Mouse (Mus musculus) cerebellum, postnatal 25 days (tissue): ENCODE data around the gene Zfp800.

Experiments
- DNase-seq, 2 experiments: peaks; one replicate each; pipeline ENCODE4 v3.0.0; 2021; ENCODE audit warnings: mixed read lengths in 2 of 2

Zfp800 gene

DNA sequence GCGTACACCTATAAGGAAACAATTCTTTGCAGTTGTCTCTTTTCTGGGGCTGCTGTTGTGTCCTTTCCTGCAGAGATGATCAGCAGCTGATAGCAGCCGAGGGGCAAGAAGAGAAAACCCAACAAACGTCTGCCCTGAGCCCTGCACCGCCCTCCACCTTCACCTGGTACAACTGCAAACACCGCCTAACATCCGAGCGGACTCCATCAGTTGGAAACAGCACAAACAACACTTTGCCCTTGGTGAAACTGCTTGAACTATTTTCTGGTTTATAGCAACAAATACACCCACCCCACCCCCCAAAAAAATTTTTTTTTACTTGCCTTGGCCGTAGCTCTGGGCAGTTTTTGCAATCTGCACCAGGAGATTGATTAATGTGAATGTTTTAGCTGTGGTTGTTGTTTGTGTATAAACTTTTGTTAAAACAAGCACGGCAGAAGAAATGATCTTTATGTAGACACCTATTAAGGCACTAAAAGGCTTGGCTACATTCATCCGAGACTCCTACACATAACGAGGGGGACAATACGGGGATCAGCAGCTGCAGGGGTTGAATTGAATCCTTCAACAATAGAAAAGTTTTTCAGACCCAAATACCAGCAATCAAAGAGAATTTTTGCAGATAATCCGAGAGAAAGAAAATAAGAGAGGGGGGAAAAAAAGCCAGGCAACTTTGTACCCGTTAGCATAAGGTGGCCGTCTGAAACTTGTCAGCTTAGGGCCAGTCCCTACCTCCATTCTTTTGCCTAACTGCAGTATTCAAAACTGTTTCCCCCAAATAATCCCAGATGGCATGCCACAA is 1.6 kb downstream of the Zfp800 start:
- DNase-seq = no peak

DNA sequence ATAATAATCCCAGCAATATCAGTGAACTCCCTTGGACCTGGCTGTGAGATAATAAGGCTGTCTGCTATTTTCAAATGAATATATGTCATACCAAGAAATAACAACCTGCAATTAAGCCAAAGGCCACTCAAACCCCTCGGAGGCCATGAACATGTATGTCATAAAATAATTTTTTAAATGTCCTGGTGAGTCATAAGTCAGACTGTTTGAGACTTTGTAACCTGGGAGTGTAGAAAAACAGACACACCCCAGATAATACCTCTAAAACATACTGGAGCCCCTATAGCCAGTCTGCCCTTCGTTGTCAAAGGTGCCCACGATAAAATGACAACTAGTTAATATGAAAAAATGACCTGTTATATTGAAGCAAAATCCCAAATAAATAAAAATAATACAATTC is 8.8 kb downstream of the Zfp800 start:
- DNase-seq = no peak

- DNase-seq = no peak
Measured at GRCm38 (mm10) chr6:28385169-28385568, 12.6 kb downstream of the Zfp800 start.

DNA sequence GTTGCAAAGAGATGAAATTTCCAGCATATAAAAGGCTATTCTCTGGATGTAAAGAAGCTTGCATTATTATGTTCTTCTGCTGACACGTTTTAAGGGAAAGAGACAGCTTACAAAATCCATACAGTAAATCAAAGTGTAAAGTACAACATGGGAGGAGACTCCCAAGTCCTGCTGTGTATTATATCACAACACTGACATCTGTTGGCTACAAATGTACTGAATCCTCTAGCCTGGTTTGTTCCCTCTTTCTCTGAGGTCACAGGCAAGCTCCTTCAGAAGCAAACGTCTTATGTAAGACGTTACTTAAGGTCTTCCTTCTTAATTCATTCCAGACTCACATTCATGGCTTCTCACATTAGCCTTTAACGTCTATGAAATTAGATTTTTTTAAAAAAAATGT is 15.8 kb downstream of the Zfp800 start:
- DNase-seq = no peak

DNA sequence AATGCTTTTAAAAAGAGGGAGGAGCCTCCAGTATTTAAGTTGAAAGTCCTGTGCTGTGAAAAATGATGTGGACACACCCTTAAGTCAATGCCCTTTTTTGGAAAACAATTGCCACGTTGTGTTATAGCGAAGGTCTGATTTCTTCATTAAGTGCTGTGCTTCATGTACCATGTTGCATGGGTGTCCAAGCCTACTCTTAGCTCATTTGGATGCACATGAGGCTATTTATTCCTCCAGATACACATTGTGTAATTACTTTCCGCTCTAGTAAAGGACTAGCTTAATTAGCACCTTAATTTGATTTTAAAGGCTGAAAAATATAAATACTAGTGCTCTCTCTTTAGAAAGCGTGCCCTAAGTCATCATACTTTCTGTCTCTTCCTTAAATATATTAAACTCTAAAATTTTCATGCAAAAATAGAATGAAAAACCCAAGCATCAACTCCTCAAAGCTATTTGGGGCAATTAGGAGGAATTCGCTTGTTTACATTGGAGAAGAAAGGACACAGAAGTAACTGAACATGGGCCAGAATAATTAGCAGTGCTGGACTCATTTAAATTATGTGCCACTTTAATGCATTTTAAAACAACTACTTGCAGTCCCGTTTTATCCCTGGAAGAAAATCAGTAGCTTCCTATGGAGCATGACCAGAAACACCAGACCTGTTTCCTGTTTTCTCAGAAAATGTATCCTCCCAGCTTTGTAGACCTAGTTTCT is 27.7 kb downstream of the Zfp800 start:
- no peak for DNase-seq

GRCm38 (mm10) chr6:28367575-28367974 is 30.2 kb downstream of the Zfp800 start:
- DNase-seq = no peak

- no peak for DNase-seq
Measured at GRCm38 (mm10) chr6:28351066-28351465, 46.7 kb downstream of the Zfp800 start.

DNA sequence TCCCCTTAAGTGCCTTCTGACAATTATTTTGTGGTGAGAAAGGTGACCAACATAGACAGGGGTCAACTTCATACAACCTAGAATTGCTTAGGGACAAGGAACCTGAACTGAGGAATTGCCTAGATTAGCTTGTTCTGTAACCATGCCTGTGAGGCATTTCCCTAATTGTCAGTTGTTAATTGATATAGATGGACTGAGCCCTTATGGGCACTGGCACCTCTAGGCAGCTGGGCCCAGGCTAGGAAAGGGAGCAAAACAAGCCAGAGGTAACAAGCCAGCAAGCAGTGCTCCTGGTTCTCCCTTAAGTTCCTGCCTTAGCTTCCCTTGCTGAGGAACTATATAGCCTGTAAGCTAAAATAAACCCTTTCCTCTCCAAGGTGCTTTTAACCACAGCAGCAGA is 52.1 kb downstream of the Zfp800 start:
- DNase-seq = no peak

GRCm38 (mm10) chr6:28345181-28345580 is 52.6 kb downstream of the Zfp800 start:
- no peak for DNase-seq

GRCm38 (mm10) chr6:28342863-28343262 is 54.9 kb downstream of the Zfp800 start:
- DNase-seq = no peak

DNA sequence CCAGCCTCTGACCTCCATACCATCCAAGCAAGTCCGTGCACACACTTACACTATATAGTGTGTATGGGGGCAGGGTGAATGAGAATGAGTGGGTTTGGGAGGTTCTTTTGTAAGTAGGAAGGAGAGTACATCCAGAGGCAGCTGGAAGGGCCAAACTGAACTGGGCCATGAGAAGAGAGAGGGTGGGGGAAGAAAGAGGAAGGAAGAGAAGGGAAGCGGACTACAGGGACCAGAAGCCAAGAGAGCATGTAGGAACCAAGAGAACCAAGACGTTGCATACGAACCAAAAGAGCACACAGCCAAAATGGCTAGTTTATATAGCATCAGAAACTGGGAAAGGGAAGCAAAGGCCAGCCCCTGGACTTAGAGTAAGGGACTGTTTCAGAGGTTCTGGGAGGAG is 56.6 kb downstream of the Zfp800 start:
- no peak for DNase-seq

GRCm38 (mm10) chr6:28339410-28339809 is 58.4 kb downstream of the Zfp800 start:
- no peak for DNase-seq

DNA sequence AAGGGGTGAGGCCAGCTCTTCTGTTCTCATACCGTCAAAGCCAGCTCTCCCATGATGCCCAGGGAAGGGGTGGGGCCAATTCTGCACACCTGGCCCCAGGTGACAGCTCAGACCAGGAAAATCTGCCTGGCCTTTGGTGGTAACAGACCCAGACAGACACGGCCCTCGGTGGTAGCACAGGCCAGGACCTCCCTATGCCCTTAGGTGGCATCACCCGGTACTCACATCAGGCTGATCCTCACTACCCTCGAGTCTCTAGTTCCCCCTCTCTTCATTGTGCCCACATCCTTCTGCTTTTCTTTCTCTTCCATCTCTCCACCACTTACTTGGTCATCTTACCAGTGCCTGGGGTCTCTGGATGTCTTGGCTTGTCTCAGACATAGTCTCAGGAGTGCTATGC is 64.1 kb downstream of the Zfp800 start:
- DNase-seq = no peak

- DNase-seq = no peak
Measured at GRCm38 (mm10) chr6:28332546-28332945, 65.3 kb downstream of the Zfp800 start.

DNA sequence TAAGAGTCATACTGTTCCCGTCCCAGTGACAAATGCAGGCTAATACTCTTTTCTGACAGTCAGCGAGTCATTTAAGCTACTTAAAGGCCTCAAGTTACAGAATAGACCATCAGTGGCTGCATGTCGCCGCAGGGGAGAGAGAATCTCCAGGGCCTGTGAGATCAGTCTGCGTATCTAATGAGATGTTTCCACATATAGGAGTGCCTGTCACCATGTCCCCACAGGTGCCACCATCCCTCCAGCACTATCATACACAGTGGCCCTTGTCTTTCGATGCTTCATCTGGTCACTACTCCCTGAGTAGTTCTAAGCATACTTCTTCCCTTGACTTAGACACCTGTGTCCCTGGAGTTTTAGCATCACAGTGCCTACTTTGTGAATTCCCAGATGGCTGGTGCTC is 68.0 kb downstream of the Zfp800 start:
- no peak for DNase-seq

- DNase-seq = no peak
Measured at GRCm38 (mm10) chr6:28329002-28329596, 68.7 kb downstream of the Zfp800 start.

DNA sequence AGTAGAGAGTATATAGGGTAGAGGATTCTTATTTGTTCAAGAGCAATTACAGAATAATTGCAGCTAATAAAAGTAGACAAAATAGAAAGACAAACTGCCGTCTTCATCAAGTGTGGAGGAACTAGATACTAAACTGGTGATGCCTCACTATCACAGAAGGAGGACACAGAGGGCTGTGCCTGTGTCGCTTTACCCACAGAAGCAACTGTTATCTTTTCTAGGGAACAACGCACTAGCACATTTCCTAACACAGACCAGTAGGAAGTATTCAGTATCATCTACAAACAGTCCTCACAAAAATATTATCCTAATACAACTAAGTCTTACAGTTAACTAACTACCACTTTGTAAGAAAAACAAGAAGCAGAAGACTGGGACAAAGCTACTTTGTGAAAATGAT is 71.1 kb downstream of the Zfp800 start:
- no peak for DNase-seq

DNA sequence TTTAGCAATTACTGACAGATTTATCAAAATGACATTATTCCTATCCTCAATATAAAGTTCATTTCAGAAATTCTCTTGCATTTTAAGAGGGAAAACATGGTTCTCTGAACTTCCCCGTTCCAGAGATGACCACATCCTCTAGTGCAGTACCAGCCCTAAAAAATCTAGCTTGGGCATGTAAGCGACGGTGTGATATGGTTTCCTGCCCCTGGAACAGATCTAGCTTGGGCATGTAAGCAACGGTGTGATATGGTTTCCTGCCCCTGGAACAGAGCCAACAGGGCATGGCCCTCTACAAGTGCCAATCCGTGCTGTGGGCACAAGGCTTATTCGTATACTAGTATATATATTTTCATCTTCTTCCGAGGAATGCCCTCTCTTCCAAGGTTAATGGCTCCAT is 75.4 kb downstream of the Zfp800 start:
- DNase-seq = no peak

DNA sequence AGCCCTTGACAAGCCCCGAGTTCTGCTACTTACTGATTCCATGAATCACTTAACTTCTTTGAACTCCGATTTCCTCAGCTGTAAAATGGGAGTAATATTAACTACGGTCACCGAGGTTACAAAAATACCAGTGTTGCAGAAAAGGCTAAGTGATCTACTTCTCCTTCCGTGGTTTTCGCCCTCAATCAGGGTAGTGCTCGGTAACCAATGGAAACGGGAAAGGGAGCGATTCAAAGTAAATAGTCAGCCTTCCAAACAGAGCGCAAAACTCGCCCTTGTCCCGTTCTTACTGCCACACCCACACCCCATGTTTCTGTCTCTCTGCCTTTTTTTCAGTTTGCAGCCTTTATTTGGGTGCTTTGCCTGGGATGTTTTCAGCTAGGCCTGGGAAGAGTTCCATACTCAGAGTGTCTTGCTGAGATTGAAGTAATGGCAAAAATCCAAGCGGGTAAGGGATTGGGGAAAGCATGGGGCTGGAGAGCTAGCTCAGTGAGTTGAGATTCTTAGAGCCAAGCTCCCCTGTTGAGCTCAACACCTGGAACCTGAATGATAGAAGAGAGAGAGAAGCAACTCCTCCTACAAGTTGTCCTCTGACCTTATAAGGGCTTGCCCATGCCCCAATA is 78.0 kb downstream of the Zfp800 start:
- DNase-seq = peak; percentile 12 to 15

DNA sequence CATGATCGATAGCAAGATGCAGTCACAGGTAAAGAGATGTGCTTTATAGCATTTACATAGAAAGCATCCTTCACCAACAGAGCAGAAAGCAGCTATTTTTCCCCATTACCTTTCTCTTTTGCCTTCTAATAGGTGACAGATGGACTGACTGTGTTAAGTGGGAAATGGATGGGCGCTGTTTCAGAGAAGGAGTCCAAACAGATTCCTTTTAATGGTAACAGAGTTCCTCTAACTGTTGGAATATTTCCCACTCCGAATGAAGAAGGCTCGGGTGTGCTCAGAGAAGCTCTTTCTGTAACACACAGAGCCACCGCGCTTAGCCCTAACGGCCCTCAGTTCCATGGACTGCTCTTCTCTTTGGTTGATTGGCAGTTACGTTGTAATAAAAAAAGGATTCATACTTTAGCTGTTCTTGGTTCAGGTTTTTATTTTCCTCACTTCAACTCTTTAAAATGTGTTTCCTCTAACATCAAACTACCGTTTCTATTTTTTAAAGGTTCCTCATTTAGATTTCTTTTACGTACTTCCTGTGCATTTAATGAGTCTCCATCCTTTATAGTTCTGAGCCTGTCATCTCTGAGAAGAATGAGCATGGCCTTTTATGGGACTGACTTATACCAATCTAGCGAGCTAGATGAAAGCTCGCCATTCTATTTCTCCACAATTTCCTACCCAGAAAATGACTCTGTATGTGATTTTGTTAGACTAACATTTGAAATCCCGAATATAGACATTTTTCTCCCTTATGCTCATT is 78.8 kb downstream of the Zfp800 start:
- DNase-seq = peak; percentile 37 to 50

DNA sequence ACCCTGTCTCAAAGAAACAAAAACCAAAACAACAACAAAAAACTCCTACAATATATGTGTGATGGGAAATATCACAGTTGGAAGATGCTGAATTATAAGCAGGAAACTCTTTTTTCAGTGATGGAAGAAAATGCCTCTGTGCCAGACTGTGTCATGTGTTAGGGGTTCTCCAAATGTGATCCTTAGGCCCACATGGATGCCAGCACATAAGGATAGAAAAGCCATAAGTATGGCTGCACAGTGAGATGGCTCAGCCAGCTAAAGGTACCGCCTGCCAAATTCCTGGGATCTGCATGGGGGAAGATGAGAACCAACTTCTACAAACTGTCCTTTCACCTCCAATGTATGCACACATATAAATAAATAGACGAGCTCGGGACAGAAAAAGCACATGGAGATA is 82.6 kb downstream of the Zfp800 start:
- no peak for DNase-seq

- DNase-seq = no peak
Measured at GRCm38 (mm10) chr6:28312067-28312466, 85.7 kb downstream of the Zfp800 start.

GRCm38 (mm10) chr6:28309692-28310091 is 88.1 kb downstream of the Zfp800 start:
- DNase-seq = peak; percentile 14 to 61
